Mouse (Mus musculus) stomach, embryonic 15.5 days (tissue): ENCODE measurements around the gene Spon1. TPM values are rescaled to one million over a fixed set of nuclear protein-coding genes. Genes with fewer than 3 reads are reported as not detected.
A peak's percentile ranks its signal among the peaks of the same experiment; 100 is the strongest.

ENCODE experiments used
- ATAC-seq: fragments of 200-750 bp; cut with Nextera tagmentation; 2 replicates; pipeline ENCODE4 v1.8.0; 2017; ENCODE audit warnings: low read depth, moderate number of reproducible peaks, moderate TSS enrichment; ENCODE audit not compliant: insufficient read depth, low FRiP score
- H3K27ac ChIP-seq: fragments of 300-500 bp; sonication (generic); 2 replicates; pipeline ENCODE4 v1.5.1; 2015; ENCODE audit warnings: mild to moderate bottlenecking, inconsistent platforms
- H3K27me3 ChIP-seq: fragments of 300-500 bp; sonication (generic); replicated peaks from 2 replicates; pipeline ENCODE4 v1.6.1; 2015; ENCODE audit warnings: inconsistent platforms
- H3K36me3 ChIP-seq: fragments of 300-500 bp; sonication (generic); 2 replicates; pipeline ENCODE4 v1.6.1; 2015; ENCODE audit warnings: inconsistent platforms
- H3K4me1 ChIP-seq: fragments of 300-500 bp; sonication (generic); 2 replicates; pipeline ENCODE4 v1.6.1; 2015; ENCODE audit warnings: inconsistent platforms
- H3K4me2 ChIP-seq: fragments of 300-500 bp; sonication (generic); 2 replicates; pipeline ENCODE4 v1.6.1; 2015; ENCODE audit warnings: mild to moderate bottlenecking, inconsistent platforms
- H3K4me3 ChIP-seq: fragments of 300-500 bp; sonication (generic); replicated peaks from 2 replicates; pipeline ENCODE4 v1.5.1; 2015; ENCODE audit warnings: inconsistent platforms
- H3K9ac ChIP-seq: fragments of 300-500 bp; sonication (generic); 2 replicates; pipeline ENCODE4 v1.6.1; 2015; ENCODE audit warnings: inconsistent platforms
- H3K9me3 ChIP-seq: fragments of 300-500 bp; sonication (generic); 2 replicates; pipeline ENCODE4 v1.6.1; 2016; ENCODE audit warnings: inconsistent platforms
- WGBS: fragments of 180-500 bp; shearing (Covaris S2); methylation state at CpG from one replicate; pipeline ENCODE4 v1.1.7; 2015; 5-methylcytosine and 5-hydroxymethylcytosine counted together
- polyA plus RNA-seq: library from polyadenylated mRNA; unstranded; fragments of >200 nt; fragmentation: Nextera tagmentation; extraction: Ambion mirVana; gene quantifications from 2 replicates; pipeline ENCODE4 v1.2.1, GENCODE M21; 2015

Spon1 gene
- polyA plus RNA-seq, 1 experiment from 2014 or later = 17.1 TPM

GRCm38 (mm10) chr7:114071851-114072616 lies 306.2 kb downstream of the Spon1 start:
- Histone ChIP-seq H3K27me3 (no peaks in the 10 kb centered on the region), H3K27ac (peak overlapping the region; percentile 81), H3K9me3 (no peaks in the 10 kb centered on the region), H3K4me3 (no peak overlapping the region), H3K4me2 (peak overlapping the region; percentile 19; the same call in 1 of the 2 replicates), H3K9ac (no peak overlapping the region), H3K4me1 (peaks cover 18% of the 10 kb centered on the region), H3K36me3 (no peaks in the 10 kb centered on the region)
- ATAC-seq = peak; percentile 56; the same call in 1 of the 2 replicates
- 15% methylated on average over 13 of the region's 13 CpGs for WGBS

GRCm38 (mm10) chr7:114074133-114074532 lies 308.3 kb downstream of the Spon1 start:
- Histone ChIP-seq H3K27ac (no peak overlapping the region), H3K4me3 (no peak overlapping the region), H3K9me3 (no peaks in the 10 kb centered on the region), H3K9ac (no peak overlapping the region), H3K36me3 (no peaks in the 10 kb centered on the region), H3K27me3 (no peaks in the 10 kb centered on the region), H3K4me1 (peaks cover 18% of the 10 kb centered on the region), H3K4me2 (no peak overlapping the region)
- 72% methylated on average over 7 of the region's 7 CpGs for WGBS
- ATAC-seq = no peak

- WGBS = 68% methylated on average over 2 of the region's 2 CpGs
- Histone ChIP-seq H3K27me3 (no peaks in the 10 kb centered on the region), H3K4me1 (peaks cover 18% of the 10 kb centered on the region), H3K9me3 (no peaks in the 10 kb centered on the region), H3K27ac (no peak overlapping the region), H3K9ac (no peak overlapping the region), H3K4me2 (no peak overlapping the region), H3K36me3 (no peaks in the 10 kb centered on the region), H3K4me3 (no peak overlapping the region)
- no peak for ATAC-seq
Measured at GRCm38 (mm10) chr7:114074595-114074994, 308.8 kb downstream of the Spon1 start.

GRCm38 (mm10) chr7:114079343-114079742 lies 313.5 kb downstream of the Spon1 start:
- ATAC-seq = no peak
- no peak overlapping the region for H3K4me2 ChIP-seq
- H3K9ac ChIP-seq = no peak overlapping the region
- H3K4me1 ChIP-seq = no peaks in the 10 kb centered on the region
- H3K4me3 ChIP-seq = no peak overlapping the region
- no peaks in the 10 kb centered on the region for H3K36me3 ChIP-seq
- no peak overlapping the region for H3K27ac ChIP-seq
- WGBS = 92% methylated on average over 4 of the region's 4 CpGs
- no peaks in the 10 kb centered on the region for H3K9me3 ChIP-seq
- H3K27me3 ChIP-seq = no peaks in the 10 kb centered on the region

DNA sequence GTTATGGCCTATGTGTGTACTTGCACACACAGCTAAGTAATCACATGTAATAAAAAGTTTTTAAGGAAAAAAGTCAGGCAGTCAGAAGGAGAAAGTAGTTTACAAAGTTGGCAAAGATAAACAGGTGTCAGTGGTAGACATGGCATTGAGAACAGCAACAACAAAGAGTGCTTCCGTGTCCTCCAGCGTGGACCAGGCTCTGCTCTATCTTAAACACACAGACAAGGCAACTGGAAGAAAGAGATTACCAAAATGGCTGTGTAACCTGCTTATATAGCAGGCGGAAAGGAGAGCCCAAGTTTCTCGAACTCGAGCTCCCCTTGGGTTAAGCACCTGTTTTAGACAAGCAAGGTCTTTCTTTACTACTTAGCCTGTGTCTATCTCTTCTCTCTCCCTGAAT lies 314.5 kb downstream of the Spon1 start:
- Histone ChIP-seq H3K27ac (no peak overlapping the region), H3K27me3 (no peaks in the 10 kb centered on the region), H3K4me1 (no peaks in the 10 kb centered on the region), H3K36me3 (no peaks in the 10 kb centered on the region), H3K9me3 (no peaks in the 10 kb centered on the region), H3K4me2 (no peak overlapping the region), H3K4me3 (no peak overlapping the region), H3K9ac (no peak overlapping the region)
- WGBS = 88% methylated on average over 5 of the region's 5 CpGs
- no peak for ATAC-seq

DNA sequence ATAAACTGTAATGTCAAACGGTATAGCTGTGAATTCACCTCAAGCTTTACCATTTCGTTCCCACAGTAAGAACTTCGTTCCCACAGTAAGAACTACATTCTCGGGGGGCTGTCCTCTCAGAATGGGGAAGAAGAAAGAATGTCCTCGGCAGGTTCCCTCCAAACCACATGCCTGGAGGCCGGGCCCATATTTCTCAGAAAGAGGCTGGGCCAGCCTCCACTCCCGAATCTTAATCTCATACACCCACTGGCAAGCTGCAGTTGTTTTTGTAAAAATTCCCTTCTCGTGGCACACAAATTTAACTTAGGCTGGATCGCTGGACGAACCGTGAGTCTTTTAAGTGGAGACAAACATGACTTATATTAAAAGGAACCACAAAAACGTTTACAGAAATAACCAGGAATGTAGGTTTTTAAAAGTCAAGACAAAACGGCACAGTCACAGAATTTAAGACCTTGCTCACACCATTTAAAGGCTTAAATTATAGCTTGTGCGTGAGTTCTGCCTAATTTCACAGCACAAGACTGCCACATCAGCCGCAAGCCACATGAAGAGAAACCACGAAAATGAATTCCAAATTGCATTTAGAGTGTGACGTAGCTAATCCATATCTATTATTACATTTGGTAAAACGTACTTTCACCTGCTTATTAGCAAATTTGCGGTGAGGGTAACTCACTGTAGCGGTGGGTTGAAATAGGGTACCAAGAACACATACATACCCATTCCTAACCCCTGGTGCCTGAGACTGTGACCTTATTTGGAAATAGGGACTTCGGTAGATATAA lies 316.0 kb downstream of the Spon1 start:
- H3K9me3 ChIP-seq = no peaks in the 10 kb centered on the region
- H3K4me3 ChIP-seq = no peak overlapping the region
- 0 out of 2 replicates have a peak, but pooled peaks cover 9% of the 10 kb centered on the region for H3K4me1 ChIP-seq
- ATAC-seq = no peak
- WGBS = 75% methylated on average over 21 of the region's 21 CpGs
- H3K9ac ChIP-seq = no peak overlapping the region
- H3K4me2 ChIP-seq = no peak overlapping the region
- H3K27ac ChIP-seq = no peak overlapping the region
- no peaks in the 10 kb centered on the region for H3K27me3 ChIP-seq
- no peaks in the 10 kb centered on the region for H3K36me3 ChIP-seq

DNA sequence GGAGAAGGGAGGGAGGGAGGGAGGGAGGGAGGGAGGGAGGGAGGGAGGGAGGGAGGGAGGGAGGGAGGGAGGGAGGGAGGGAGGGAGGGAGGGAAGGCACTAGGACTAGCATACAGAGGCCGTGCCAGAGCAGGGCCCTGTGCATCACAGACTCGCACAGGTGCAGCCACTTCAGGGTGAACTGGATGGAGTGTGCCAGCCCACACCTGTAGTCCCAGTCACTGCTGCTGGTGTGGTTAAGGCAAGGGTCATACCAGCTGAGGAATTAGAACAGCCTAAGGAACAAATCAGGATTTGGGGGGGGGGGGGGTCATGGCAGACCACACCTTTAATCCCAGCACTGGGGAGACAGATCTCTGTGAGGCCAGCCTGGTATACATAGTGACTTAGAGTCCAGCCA lies 317.3 kb downstream of the Spon1 start:
- no peak overlapping the region for H3K4me2 ChIP-seq
- H3K36me3 ChIP-seq = no peaks in the 10 kb centered on the region
- no peak overlapping the region for H3K9ac ChIP-seq
- H3K27me3 ChIP-seq = no peaks in the 10 kb centered on the region
- 0 out of 2 replicates have a peak, but pooled peaks cover 11% of the 10 kb centered on the region for H3K4me1 ChIP-seq
- no peaks in the 10 kb centered on the region for H3K9me3 ChIP-seq
- WGBS = 77% methylated on average over 2 of the region's 2 CpGs
- peak; percentile 63; the same call in 1 of the 2 replicates for ATAC-seq
- H3K27ac ChIP-seq = no peak overlapping the region
- H3K4me3 ChIP-seq = no peak overlapping the region

DNA sequence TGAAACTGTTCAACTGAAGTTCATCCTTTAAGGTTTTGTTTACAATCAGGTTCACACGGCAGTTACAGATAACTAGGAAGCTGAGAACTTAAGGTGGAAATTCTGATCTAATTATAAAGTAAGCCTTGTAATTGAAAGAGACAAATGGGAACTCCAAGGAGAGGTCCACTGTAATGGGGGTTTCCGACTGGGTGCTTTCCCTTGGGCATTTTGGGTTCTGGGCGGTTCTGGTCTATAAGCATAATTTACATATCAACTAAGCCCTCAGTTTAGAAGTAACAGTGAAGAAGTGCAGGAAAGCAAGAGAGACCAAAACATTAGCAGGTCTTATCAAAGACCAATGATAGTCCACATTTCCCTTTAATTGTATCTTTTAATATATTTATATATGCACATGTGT lies 318.0 kb downstream of the Spon1 start:
- Histone ChIP-seq H3K27ac (no peak overlapping the region), H3K4me2 (no peak overlapping the region), H3K9ac (no peak overlapping the region), H3K4me1 (0 out of 2 replicates have a peak, but pooled peaks cover 11% of the 10 kb centered on the region), H3K9me3 (no peaks in the 10 kb centered on the region), H3K4me3 (no peak overlapping the region), H3K36me3 (no peaks in the 10 kb centered on the region), H3K27me3 (no peaks in the 10 kb centered on the region)
- 68% methylated on average over 3 of the region's 3 CpGs for WGBS
- no peak for ATAC-seq

GRCm38 (mm10) chr7:114086021-114086710 lies 320.4 kb downstream of the Spon1 start:
- ATAC-seq = no peak
- Histone ChIP-seq H3K9me3 (no peaks in the 10 kb centered on the region), H3K27me3 (no peaks in the 10 kb centered on the region), H3K4me1 (0 out of 2 replicates have a peak, but pooled peaks cover 11% of the 10 kb centered on the region), H3K4me3 (no peak overlapping the region), H3K9ac (no peak overlapping the region), H3K27ac (no peak overlapping the region), H3K36me3 (no peaks in the 10 kb centered on the region), H3K4me2 (no peak overlapping the region)
- WGBS = 51% methylated on average over 6 of the region's 6 CpGs

DNA sequence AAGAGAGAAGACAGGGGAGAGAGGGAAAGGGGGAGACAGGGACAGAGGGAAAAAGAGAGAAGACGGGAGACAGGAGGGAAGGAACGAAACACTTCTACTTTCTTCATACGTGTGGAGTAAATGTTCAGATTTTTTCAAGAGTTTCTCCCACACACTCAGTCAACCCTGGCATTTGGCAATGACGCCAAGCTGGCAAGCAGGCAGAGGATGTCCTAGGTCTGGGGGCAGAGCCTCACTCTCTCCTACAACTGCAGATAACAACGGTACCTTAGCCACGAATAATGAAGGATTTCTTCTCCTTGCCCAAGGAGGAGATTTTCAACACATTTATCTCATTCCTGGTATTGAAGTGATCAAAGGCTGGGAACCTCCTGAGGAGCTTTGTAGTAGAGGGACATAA lies 321.5 kb downstream of the Spon1 start:
- Histone ChIP-seq H3K4me3 (no peak overlapping the region), H3K4me1 (0 out of 2 replicates have a peak, but pooled peaks cover 11% of the 10 kb centered on the region), H3K9me3 (no peaks in the 10 kb centered on the region), H3K36me3 (no peaks in the 10 kb centered on the region), H3K27me3 (no peaks in the 10 kb centered on the region), H3K4me2 (no peak overlapping the region), H3K27ac (no peak overlapping the region), H3K9ac (no peak overlapping the region)
- ATAC-seq = no peak
- WGBS = 46% methylated on average over 6 of the region's 6 CpGs

DNA sequence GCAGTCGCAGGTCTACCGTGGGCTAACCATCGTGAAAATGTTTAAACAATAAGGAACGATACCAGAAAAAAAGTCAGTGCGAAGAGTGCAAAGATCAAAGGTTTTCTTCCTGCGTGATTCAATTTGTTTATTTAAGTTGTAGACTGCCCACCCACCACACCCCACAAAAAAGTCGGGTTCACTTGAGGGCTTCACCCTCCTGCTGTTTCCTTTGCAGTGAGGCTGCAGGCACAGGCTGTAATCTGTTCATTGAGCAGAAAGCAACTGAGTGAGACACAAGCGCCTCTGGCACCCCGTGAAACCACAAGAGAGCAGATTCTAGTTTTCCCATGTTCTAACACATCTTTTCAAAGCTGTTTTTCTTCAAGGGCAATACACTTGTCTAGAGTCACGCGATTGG lies 322.2 kb downstream of the Spon1 start:
- Histone ChIP-seq H3K4me3 (no peak overlapping the region), H3K9ac (no peak overlapping the region), H3K36me3 (no peaks in the 10 kb centered on the region), H3K27me3 (no peaks in the 10 kb centered on the region), H3K4me2 (no peak overlapping the region), H3K4me1 (0 out of 2 replicates have a peak, but pooled peaks cover 11% of the 10 kb centered on the region), H3K27ac (no peak overlapping the region), H3K9me3 (no peaks in the 10 kb centered on the region)
- WGBS = 18% methylated on average over 11 of the region's 11 CpGs
- no peak for ATAC-seq
